Mouse (Mus musculus): ENCODE results near the gene Hipk2.

The Hipk2 gene

GRCm38 (mm10) chr6:38650263-38650937 lies 225.6 kb downstream of the Hipk2 start:
- no peak for DNase-seq (ENCODE audit: low read depth, low spot score)

GRCm38 (mm10) chr6:38649545-38649944 lies 226.4 kb downstream of the Hipk2 start:
- no peak for DNase-seq (ENCODE audit: low read depth, low spot score)

Data from brain, embryonic 18.5 days (tissue).